Mouse (Mus musculus) stomach, postnatal 0 days (tissue): ENCODE measurements around the gene Gm17359. TPM values are rescaled to one million over a fixed set of nuclear protein-coding genes. Genes with fewer than 3 reads are reported as not detected.

Source experiments
- ATAC-seq: fragments of 200-750 bp; cut with Nextera tagmentation; 2 replicates; pipeline ENCODE4 v1.8.0; 2017; ENCODE audit not compliant: low FRiP score, low TSS enrichment
- DNase-seq: peaks from one replicate; pipeline ENCODE4 v3.0.0-alpha.2; 2016; ENCODE audit warnings: low spot score
- H3K27ac ChIP-seq: fragments of 300-500 bp; sonication (generic); replicated peaks from 2 replicates; pipeline ENCODE4 v1.5.1; 2014; ENCODE audit warnings: mild to moderate bottlenecking, control low read depth
- H3K27me3 ChIP-seq: fragments of 300-500 bp; sonication (generic); 2 replicates; pipeline ENCODE4 v1.6.1; 2014; ENCODE audit warnings: low read length; ENCODE audit not compliant: control insufficient read depth, insufficient read depth
- H3K36me3 ChIP-seq: fragments of 300-500 bp; sonication (generic); 2 replicates; pipeline ENCODE4 v1.6.1; 2014; ENCODE audit warnings: low read length, mixed read lengths; ENCODE audit not compliant: control insufficient read depth, insufficient read depth
- H3K4me1 ChIP-seq: fragments of 300-500 bp; sonication (generic); replicated peaks from 2 replicates; pipeline ENCODE4 v1.6.1; 2014; ENCODE audit warnings: antibody characterized with exemption; ENCODE audit not compliant: control insufficient read depth, insufficient read depth
- H3K4me2 ChIP-seq: fragments of 300-500 bp; sonication (generic); replicated peaks from 2 replicates; pipeline ENCODE4 v1.6.1; 2014; ENCODE audit warnings: low read depth, mild to moderate bottlenecking, control low read depth, moderate library complexity
- H3K4me3 ChIP-seq: fragments of 300-500 bp; sonication (generic); 2 replicates; pipeline ENCODE4 v1.5.1; 2014; ENCODE audit warnings: low read depth, low read length, control low read depth
- H3K9ac ChIP-seq: fragments of 300-500 bp; sonication (generic); 2 replicates; pipeline ENCODE4 v1.6.1; 2014; ENCODE audit warnings: mild to moderate bottlenecking, low read length, control low read depth, mixed read lengths
- H3K9me3 ChIP-seq: fragments of 300-500 bp; sonication (generic); 2 replicates; pipeline ENCODE4 v1.6.1; 2016; ENCODE audit warnings: low read length; ENCODE audit not compliant: control insufficient read depth
- CTCF ChIP-seq: IDR thresholded peaks from 2 replicates; pipeline ENCODE4 v1.5.1; 2016; ENCODE audit warnings: antibody characterized with exemption, low read depth, mild to moderate bottlenecking, moderate library complexity
- EP300 ChIP-seq: optimal IDR thresholded peaks from 2 replicates; pipeline ENCODE3; 2016; ENCODE audit warnings: antibody characterized with exemption
- WGBS: fragments of 180-500 bp; shearing (Covaris S2); extraction: QIAGEN DNeasy Blood & Tissue Kit; methylation state at CpG from one replicate; pipeline ENCODE4 v1.1.7; 2014; 5-methylcytosine and 5-hydroxymethylcytosine counted together
- polyA plus RNA-seq: library from polyadenylated mRNA; unstranded; fragments of >200 nt; fragmentation: Nextera tagmentation; extraction: Ambion mirVana; gene quantifications from 2 replicates; pipeline ENCODE4 v1.2.1, GENCODE M21; 2015

Gm17359 gene
- polyA plus RNA-seq, 1 experiment from 2014 or later: not detected

- Histone ChIP-seq H3K4me1 (no peaks in the 10 kb centered on the region), H3K4me2 (no peak overlapping the region), H3K9me3 (no peaks in the 10 kb centered on the region), H3K27me3 (no peaks in the 10 kb centered on the region), H3K9ac (no peak overlapping the region), H3K4me3 (no peak overlapping the region), H3K36me3 (no peaks in the 10 kb centered on the region), H3K27ac (no peak overlapping the region)
- TF ChIP-seq EP300 (no peak), CTCF (no peak)
- DNase-seq (no peak), ATAC-seq (no peak)
- WGBS: 37% methylated on average over 15 of the region's 15 CpGs
These were observed 24.0 kb downstream of the Gm17359 start for GRCm38 (mm10) chr3:79360317-79361101.

GRCm38 (mm10) chr3:79366098-79366497 lies 29.6 kb downstream of the Gm17359 start:
- H3K36me3 ChIP-seq: no peaks in the 10 kb centered on the region
- WGBS: 39% methylated on average over 8 of the region's 8 CpGs
- H3K4me2 ChIP-seq: no peak overlapping the region
- no peak for ATAC-seq
- no peaks in the 10 kb centered on the region for H3K4me1 ChIP-seq
- no peak overlapping the region for H3K4me3 ChIP-seq
- TF ChIP-seq EP300 (no peak), CTCF (no peak)
- DNase-seq: no peak
- no peaks in the 10 kb centered on the region for H3K9me3 ChIP-seq
- no peak overlapping the region for H3K9ac ChIP-seq
- no peak overlapping the region for H3K27ac ChIP-seq
- H3K27me3 ChIP-seq: no peaks in the 10 kb centered on the region

GRCm38 (mm10) chr3:79368306-79368705 lies 31.8 kb downstream of the Gm17359 start:
- Histone ChIP-seq H3K27ac (no peak overlapping the region), H3K9me3 (no peaks in the 10 kb centered on the region), H3K27me3 (no peaks in the 10 kb centered on the region), H3K4me3 (no peak overlapping the region), H3K9ac (no peak overlapping the region), H3K4me1 (no peaks in the 10 kb centered on the region), H3K4me2 (no peak overlapping the region), H3K36me3 (no peaks in the 10 kb centered on the region)
- WGBS: 79% methylated on average over 6 of the region's 6 CpGs
- TF ChIP-seq CTCF (no peak), EP300 (no peak)
- DNase-seq (no peak), ATAC-seq (no peak)

- Histone ChIP-seq H3K27me3 (no peaks in the 10 kb centered on the region), H3K4me1 (no peaks in the 10 kb centered on the region), H3K27ac (no peak overlapping the region), H3K4me2 (no peak overlapping the region), H3K4me3 (no peak overlapping the region), H3K9me3 (no peaks in the 10 kb centered on the region), H3K36me3 (no peaks in the 10 kb centered on the region), H3K9ac (no peak overlapping the region)
- 50% methylated on average over 4 of the region's 4 CpGs for WGBS
- ATAC-seq (no peak), DNase-seq (no peak)
- no peak for TF ChIP-seq CTCF
- no peak for TF ChIP-seq EP300
These were observed 34.0 kb downstream of the Gm17359 start for GRCm38 (mm10) chr3:79370385-79370929.

GRCm38 (mm10) chr3:79371506-79372195 lies 35.2 kb downstream of the Gm17359 start:
- Histone ChIP-seq H3K4me2 (no peak overlapping the region), H3K4me3 (no peak overlapping the region), H3K27me3 (no peaks in the 10 kb centered on the region), H3K36me3 (no peaks in the 10 kb centered on the region), H3K4me1 (no peaks in the 10 kb centered on the region), H3K9ac (no peak overlapping the region), H3K9me3 (no peaks in the 10 kb centered on the region), H3K27ac (no peak overlapping the region)
- WGBS: 63% methylated on average over 7 of the region's 7 CpGs
- TF ChIP-seq CTCF: no peak
- no peak for TF ChIP-seq EP300
- DNase-seq (no peak), ATAC-seq (no peak)

GRCm38 (mm10) chr3:79373930-79374329 lies 37.5 kb downstream of the Gm17359 start:
- TF ChIP-seq EP300 (no peak), CTCF (no peak)
- Histone ChIP-seq H3K9me3 (no peaks in the 10 kb centered on the region), H3K4me1 (no peaks in the 10 kb centered on the region), H3K36me3 (no peaks in the 10 kb centered on the region), H3K4me3 (no peak overlapping the region), H3K9ac (no peak overlapping the region), H3K4me2 (no peak overlapping the region), H3K27ac (no peak overlapping the region), H3K27me3 (no peaks in the 10 kb centered on the region)
- WGBS: 65% methylated on average over 3 of the region's 3 CpGs
- ATAC-seq: no peak
- no peak for DNase-seq
